Mouse (Mus musculus) heart, embryonic 16.5 days (tissue): ENCODE data around the gene Spats2l. TPM values are rescaled to one million over a fixed set of nuclear protein-coding genes. Genes with fewer than 3 reads are reported as not detected.

Source experiments
- ATAC-seq: fragments of 200-750 bp; cut with Nextera tagmentation; replicated peaks from 2 replicates; pipeline ENCODE4 v1.8.0; 2017; ENCODE audit warnings: moderate number of reproducible peaks; ENCODE audit not compliant: insufficient read depth, low FRiP score; ENCODE audit errors: extremely low read depth
- H3K27ac ChIP-seq: fragments of 300-500 bp; sonication (generic); 2 replicates; pipeline ENCODE4 v1.5.1; 2014; ENCODE audit warnings: mild to moderate bottlenecking, low read length, control low read depth, moderate library complexity
- H3K27me3 ChIP-seq: fragments of 300-500 bp; sonication (generic); 2 replicates; pipeline ENCODE4 v1.6.1; 2014; ENCODE audit warnings: low read length, mixed read lengths; ENCODE audit not compliant: control insufficient read depth, insufficient read depth
- H3K36me3 ChIP-seq: fragments of 300-500 bp; sonication (generic); 2 replicates; pipeline ENCODE4 v1.6.1; 2014; ENCODE audit not compliant: control insufficient read depth, insufficient read depth
- H3K4me1 ChIP-seq: fragments of 300-500 bp; sonication (generic); 2 replicates; pipeline ENCODE4 v1.6.1; 2014; ENCODE audit warnings: low read length, mixed read lengths; ENCODE audit not compliant: control insufficient read depth, insufficient read depth
- H3K4me2 ChIP-seq: fragments of 300-500 bp; sonication (generic); 2 replicates; pipeline ENCODE4 v1.6.1; 2014; ENCODE audit warnings: low read depth, mild to moderate bottlenecking, control low read depth, low read length
- H3K4me3 ChIP-seq: fragments of 300-500 bp; sonication (generic); 2 replicates; pipeline ENCODE4 v1.5.1; 2014; ENCODE audit warnings: mild to moderate bottlenecking, control low read depth, low read length
- H3K9ac ChIP-seq: fragments of 300-500 bp; sonication (generic); 2 replicates; pipeline ENCODE4 v1.6.1; 2014; ENCODE audit warnings: low read length, control low read depth
- H3K9me3 ChIP-seq: fragments of 300-500 bp; sonication (generic); replicated peaks from 2 replicates; pipeline ENCODE4 v1.6.1; 2016; ENCODE audit warnings: low read length; ENCODE audit not compliant: control insufficient read depth
- WGBS: fragments of 180-500 bp; shearing (Covaris S2); extraction: QIAGEN DNeasy Blood & Tissue Kit; methylation state at CpG from one replicate; pipeline ENCODE4 v1.1.7; 2014; 5-methylcytosine and 5-hydroxymethylcytosine counted together
- polyA plus RNA-seq: library from polyadenylated mRNA; unstranded; fragments of >200 nt; fragmentation: Nextera tagmentation; extraction: Ambion mirVana; gene quantifications from 2 replicates; pipeline ENCODE4 v1.2.1, GENCODE M21; 2015

Spats2l gene
- polyA plus RNA-seq, 1 experiment from 2014 or later, result 61.5 TPM

- WGBS, result 78% methylated on average over 4 of the region's 4 CpGs
- H3K9me3 ChIP-seq, result peaks cover 3% of the 10 kb centered on the region; the same call in 1 of the 2 replicates
- no peak overlapping the region for H3K9ac ChIP-seq
- H3K4me1 ChIP-seq, result peaks cover 5% of the 10 kb centered on the region; the same call in 1 of the 2 replicates
- peaks cover 2% of the 10 kb centered on the region; the same call in 1 of the 2 replicates for H3K36me3 ChIP-seq
- no peaks in the 10 kb centered on the region for H3K27me3 ChIP-seq
- no peak overlapping the region for H3K27ac ChIP-seq
- H3K4me3 ChIP-seq, result no peak overlapping the region
- no peak for ATAC-seq
- H3K4me2 ChIP-seq, result no peak overlapping the region
Observed at GRCm38 (mm10) chr1:57862024-57862423, 88.1 kb downstream of the Spats2l start.

GRCm38 (mm10) chr1:57868651-57869050 lies 94.7 kb downstream of the Spats2l start:
- no peaks in the 10 kb centered on the region for H3K27me3 ChIP-seq
- no peak overlapping the region for H3K4me3 ChIP-seq
- ATAC-seq, result no peak
- H3K4me2 ChIP-seq, result no peak overlapping the region
- H3K36me3 ChIP-seq, result no peaks in the 10 kb centered on the region
- no peaks in the 10 kb centered on the region for H3K9me3 ChIP-seq
- WGBS, result 62% methylated on average over 13 of the region's 13 CpGs
- peaks cover 14% of the 10 kb centered on the region for H3K4me1 ChIP-seq
- no peak overlapping the region for H3K9ac ChIP-seq
- no peak overlapping the region for H3K27ac ChIP-seq

DNA sequence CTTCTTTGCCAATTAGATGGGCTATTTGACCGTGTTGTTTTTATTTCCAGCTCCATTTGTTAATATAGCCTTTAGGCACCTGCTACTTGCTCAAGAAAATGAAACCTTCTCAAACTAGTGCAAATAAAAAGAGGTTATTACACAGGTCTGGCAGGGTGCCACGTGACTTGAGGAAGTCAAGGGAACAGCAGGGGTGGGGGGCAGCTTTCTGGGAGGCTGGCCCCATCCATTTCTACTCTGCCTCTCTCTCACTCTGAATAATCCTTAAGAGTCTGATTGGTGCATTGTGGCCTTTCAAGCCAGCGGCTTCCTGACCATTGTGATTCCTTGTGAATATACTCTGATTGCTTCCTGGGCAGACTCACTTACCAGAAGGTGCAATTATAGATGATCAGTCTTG lies 98.0 kb downstream of the Spats2l start:
- Histone ChIP-seq H3K27me3 (no peaks in the 10 kb centered on the region), H3K4me3 (no peak overlapping the region), H3K27ac (no peak overlapping the region), H3K9me3 (no peaks in the 10 kb centered on the region), H3K4me1 (peaks cover 10% of the 10 kb centered on the region), H3K36me3 (no peaks in the 10 kb centered on the region), H3K4me2 (no peak overlapping the region), H3K9ac (no peak overlapping the region)
- no peak for ATAC-seq
- 63% methylated on average over 3 of the region's 3 CpGs for WGBS

DNA sequence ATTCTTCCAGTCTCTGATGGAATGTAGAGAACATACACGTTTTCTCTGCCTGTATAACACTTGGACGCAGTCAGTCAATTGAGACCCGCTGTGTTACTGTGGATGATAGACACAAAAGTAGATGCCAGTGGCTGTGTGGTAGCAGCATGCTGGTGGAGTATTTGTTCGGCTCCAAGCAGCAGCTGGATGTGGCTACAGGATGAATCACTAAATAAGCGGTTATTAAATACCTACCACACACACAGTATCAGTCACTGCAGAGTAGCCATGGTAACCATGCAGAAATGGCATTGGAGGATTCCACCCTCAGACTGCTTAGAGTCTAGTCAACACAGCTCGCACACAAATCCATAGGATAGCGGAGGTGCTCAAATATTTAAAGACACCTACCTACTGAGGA lies 100.0 kb downstream of the Spats2l start:
- no peak for ATAC-seq
- Histone ChIP-seq H3K27ac (no peak overlapping the region), H3K27me3 (no peaks in the 10 kb centered on the region), H3K4me2 (no peak overlapping the region), H3K9ac (no peak overlapping the region), H3K4me3 (no peak overlapping the region), H3K36me3 (no peaks in the 10 kb centered on the region), H3K9me3 (no peaks in the 10 kb centered on the region), H3K4me1 (peaks cover 7% of the 10 kb centered on the region; the same call in 1 of the 2 replicates)
- 77% methylated on average over 7 of the region's 7 CpGs for WGBS

GRCm38 (mm10) chr1:57875109-57875508 lies 101.1 kb downstream of the Spats2l start:
- Histone ChIP-seq H3K9me3 (no peaks in the 10 kb centered on the region), H3K4me3 (no peak overlapping the region), H3K4me2 (no peak overlapping the region), H3K27me3 (no peaks in the 10 kb centered on the region), H3K4me1 (peaks cover 7% of the 10 kb centered on the region; the same call in 1 of the 2 replicates), H3K36me3 (no peaks in the 10 kb centered on the region), H3K9ac (no peak overlapping the region), H3K27ac (no peak overlapping the region)
- ATAC-seq, result no peak
- 69% methylated on average over 6 of the region's 6 CpGs for WGBS

DNA sequence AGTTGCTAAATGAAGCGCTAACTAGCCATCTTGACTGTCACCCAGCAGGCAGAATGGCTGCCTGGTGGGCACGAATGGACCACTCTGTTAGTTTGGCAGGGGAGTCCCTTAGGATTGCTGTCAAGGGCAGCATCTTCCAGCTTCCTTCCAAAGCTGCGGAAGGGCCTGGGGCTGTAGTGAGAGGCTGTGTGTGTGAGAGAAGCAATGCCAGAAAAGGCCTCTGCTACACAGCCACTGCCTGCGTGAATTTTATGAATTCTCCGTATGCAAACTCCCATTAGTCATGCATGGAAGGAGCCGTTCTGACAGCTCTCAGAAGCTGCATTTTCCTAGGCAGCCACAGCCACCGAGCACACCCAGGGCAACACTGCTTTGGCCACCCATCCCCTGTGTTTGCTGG lies 101.5 kb downstream of the Spats2l start:
- no peaks in the 10 kb centered on the region; the same call in 1 of the 2 replicates for H3K36me3 ChIP-seq

GRCm38 (mm10) chr1:57878957-57879356 lies 105.0 kb downstream of the Spats2l start:
- no peak overlapping the region for H3K4me3 ChIP-seq
- H3K4me2 ChIP-seq, result no peak overlapping the region
- no peaks in the 10 kb centered on the region for H3K27me3 ChIP-seq
- WGBS, result 70% methylated on average over 6 of the region's 6 CpGs
- ATAC-seq, result no peak
- H3K27ac ChIP-seq, result no peak overlapping the region
- H3K4me1 ChIP-seq, result no peaks in the 10 kb centered on the region
- no peaks in the 10 kb centered on the region; the same call in 1 of the 2 replicates for H3K36me3 ChIP-seq
- no peaks in the 10 kb centered on the region for H3K9me3 ChIP-seq
- H3K9ac ChIP-seq, result no peak overlapping the region

More for the DNA sequence above, 101.5 kb downstream of the Spats2l start:
- no peak overlapping the region for H3K27ac ChIP-seq
- no peaks in the 10 kb centered on the region for H3K9me3 ChIP-seq
- H3K4me2 ChIP-seq, result no peak overlapping the region
- H3K9ac ChIP-seq, result no peak overlapping the region
- H3K4me3 ChIP-seq, result no peak overlapping the region
- H3K4me1 ChIP-seq, result peaks cover 7% of the 10 kb centered on the region; the same call in 1 of the 2 replicates
- no peak for ATAC-seq
- H3K27me3 ChIP-seq, result no peaks in the 10 kb centered on the region
- whole genome bisulfite sequencing, result 63% methylated on average over 7 of the region's 7 CpGs

- H3K27me3 ChIP-seq, result no peaks in the 10 kb centered on the region
- H3K9me3 ChIP-seq, result no peaks in the 10 kb centered on the region
- 34% methylated on average over 2 of the region's 2 CpGs for WGBS
- no peak overlapping the region for H3K4me3 ChIP-seq
- no peaks in the 10 kb centered on the region; the same call in 1 of the 2 replicates for H3K36me3 ChIP-seq
- H3K9ac ChIP-seq, result no peak overlapping the region
- no peak overlapping the region for H3K4me2 ChIP-seq
- ATAC-seq, result no peak
- H3K27ac ChIP-seq, result 0 out of 2 replicates have a peak overlapping the region, but pooled peaks have one; percentile 4
- H3K4me1 ChIP-seq, result peaks cover 7% of the 10 kb centered on the region
Observed at GRCm38 (mm10) chr1:57884867-57885266, 110.9 kb downstream of the Spats2l start.

DNA sequence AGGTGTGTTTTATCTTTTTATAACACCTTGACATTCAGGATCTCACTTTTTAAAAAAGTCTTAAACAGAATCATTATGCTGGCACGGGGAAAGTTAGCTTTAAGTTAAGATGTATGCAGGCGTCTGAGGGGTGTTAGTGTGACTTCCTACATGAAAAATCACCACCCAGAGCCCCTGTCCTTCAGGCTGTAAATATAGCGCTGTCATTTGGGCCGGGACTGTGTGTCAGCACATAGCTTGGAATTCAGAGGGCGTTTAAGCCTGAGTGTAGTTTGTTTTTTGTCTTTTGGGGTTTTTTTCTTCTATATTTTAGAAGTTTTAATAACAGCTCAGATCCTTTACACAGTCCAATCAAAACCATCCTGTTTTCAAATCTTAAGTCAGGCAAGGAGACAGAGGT lies 115.8 kb downstream of the Spats2l start:
- Histone ChIP-seq H3K4me3 (no peak overlapping the region), H3K4me1 (peaks cover 21% of the 10 kb centered on the region), H3K9ac (no peak overlapping the region), H3K27me3 (no peaks in the 10 kb centered on the region), H3K4me2 (peak overlapping the region; percentile 38), H3K9me3 (no peaks in the 10 kb centered on the region), H3K27ac (peak overlapping the region; percentile 74), H3K36me3 (peaks cover 3% of the 10 kb centered on the region)
- ATAC-seq, result no peak
- WGBS, result 18% methylated on average over 5 of the region's 5 CpGs
